Mouse (Mus musculus) heart, embryonic 11.5 days (tissue): ENCODE data around the gene Naif1. TPM values are rescaled to one million over a fixed set of nuclear protein-coding genes. Genes with fewer than 3 reads are reported as not detected.

ENCODE experiments used
- ATAC-seq: fragments of 200-750 bp; cut with Nextera tagmentation; replicated peaks from 2 replicates; pipeline ENCODE4 v1.8.0; 2017; ENCODE audit warnings: moderate library complexity; ENCODE audit not compliant: insufficient number of reproducible peaks, low FRiP score, low TSS enrichment
- H3K27ac ChIP-seq: fragments of 300-500 bp; sonication (generic); 2 replicates; pipeline ENCODE4 v1.5.1; 2014; ENCODE audit warnings: mild to moderate bottlenecking, low read depth, low read length
- H3K27me3 ChIP-seq: fragments of 300-500 bp; sonication (generic); 2 replicates; pipeline ENCODE4 v1.6.1; 2014; ENCODE audit warnings: mild to moderate bottlenecking, low read length, mixed read lengths; ENCODE audit not compliant: control insufficient read depth, insufficient read depth
- H3K36me3 ChIP-seq: fragments of 300-500 bp; sonication (generic); 2 replicates; pipeline ENCODE4 v1.6.1; 2014; ENCODE audit warnings: mild to moderate bottlenecking, low read length, moderate library complexity, mixed read lengths; ENCODE audit not compliant: control insufficient read depth, insufficient read depth
- H3K4me1 ChIP-seq: fragments of 300-500 bp; sonication (generic); 2 replicates; pipeline ENCODE4 v1.6.1; 2014; ENCODE audit warnings: low read length; ENCODE audit not compliant: control insufficient read depth, insufficient read depth
- H3K4me2 ChIP-seq: fragments of 300-500 bp; sonication (generic); 2 replicates; pipeline ENCODE4 v1.6.1; 2014; ENCODE audit warnings: mild to moderate bottlenecking, moderate library complexity
- H3K4me3 ChIP-seq: fragments of 300-500 bp; sonication (generic); 2 replicates; pipeline ENCODE4 v1.5.1; 2014; ENCODE audit warnings: low read depth, low read length
- H3K9ac ChIP-seq: fragments of 300-500 bp; sonication (generic); 2 replicates; pipeline ENCODE4 v1.6.1; 2014; ENCODE audit warnings: mild to moderate bottlenecking, low read depth, low read length, moderate library complexity
- H3K9me3 ChIP-seq: fragments of 300-500 bp; sonication (generic); replicated peaks from 2 replicates; pipeline ENCODE4 v1.6.1; 2016; ENCODE audit warnings: low read length; ENCODE audit not compliant: control insufficient read depth
- WGBS: fragments of 180-500 bp; shearing (Covaris S2); extraction: QIAGEN DNeasy Blood & Tissue Kit; methylation state at CpG from one replicate; pipeline ENCODE4 v1.1.7; 2014; ENCODE audit not compliant: insufficient replicate concordance; 5-methylcytosine and 5-hydroxymethylcytosine counted together
- polyA plus RNA-seq: library from polyadenylated mRNA; unstranded; fragments of >200 nt; fragmentation: Nextera tagmentation; extraction: Ambion mirVana; gene quantifications from 2 replicates; pipeline ENCODE4 v1.2.1, GENCODE M21; 2014

Gene Naif1
- polyA plus RNA-seq, 1 experiment from 2014 or later = 5.1 TPM

DNA sequence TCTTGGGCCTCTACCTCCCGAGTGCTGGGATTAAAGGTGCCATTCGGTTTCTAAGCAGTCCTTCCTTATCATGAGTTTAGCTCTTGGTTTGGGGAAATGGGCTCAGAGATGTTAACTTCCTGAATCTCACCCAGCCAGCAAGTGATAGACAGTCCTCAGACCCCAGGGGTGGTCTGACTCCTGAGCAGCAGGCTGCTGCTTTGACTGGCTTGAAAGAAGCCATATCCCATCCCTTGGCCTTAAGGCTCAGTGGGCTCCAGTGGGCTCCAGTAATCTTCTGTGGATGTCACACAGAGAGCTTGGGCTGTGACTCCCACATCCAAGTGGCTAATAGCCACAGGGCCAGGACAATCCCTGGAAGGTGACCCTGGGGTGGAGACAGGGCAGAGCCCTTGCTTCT, 44.3 kb downstream of the Naif1 start:
- Histone ChIP-seq H3K27me3 (no peaks in the 10 kb centered on the region), H3K36me3 (no peaks in the 10 kb centered on the region), H3K9ac (no peak overlapping the region), H3K4me3 (no peak overlapping the region), H3K4me2 (no peak overlapping the region), H3K9me3 (0 out of 2 replicates have a peak, but pooled peaks cover 4% of the 10 kb centered on the region), H3K27ac (no peak overlapping the region), H3K4me1 (0 out of 2 replicates have a peak, but pooled peaks cover 3% of the 10 kb centered on the region)
- no peak for ATAC-seq
- 50% methylated on average over 2 of the region's 2 CpGs for WGBS

GRCm38 (mm10) chr2:32495185-32495726, 45.0 kb downstream of the Naif1 start:
- Histone ChIP-seq H3K4me1 (0 out of 2 replicates have a peak, but pooled peaks cover 3% of the 10 kb centered on the region), H3K4me3 (no peak overlapping the region), H3K9me3 (0 out of 2 replicates have a peak, but pooled peaks cover 4% of the 10 kb centered on the region), H3K27ac (no peak overlapping the region), H3K36me3 (no peaks in the 10 kb centered on the region), H3K4me2 (0 out of 2 replicates have a peak overlapping the region, but pooled peaks have one; percentile 14), H3K9ac (no peak overlapping the region), H3K27me3 (no peaks in the 10 kb centered on the region)
- WGBS = 67% methylated on average over 20 of the region's 20 CpGs
- no peak for ATAC-seq

DNA sequence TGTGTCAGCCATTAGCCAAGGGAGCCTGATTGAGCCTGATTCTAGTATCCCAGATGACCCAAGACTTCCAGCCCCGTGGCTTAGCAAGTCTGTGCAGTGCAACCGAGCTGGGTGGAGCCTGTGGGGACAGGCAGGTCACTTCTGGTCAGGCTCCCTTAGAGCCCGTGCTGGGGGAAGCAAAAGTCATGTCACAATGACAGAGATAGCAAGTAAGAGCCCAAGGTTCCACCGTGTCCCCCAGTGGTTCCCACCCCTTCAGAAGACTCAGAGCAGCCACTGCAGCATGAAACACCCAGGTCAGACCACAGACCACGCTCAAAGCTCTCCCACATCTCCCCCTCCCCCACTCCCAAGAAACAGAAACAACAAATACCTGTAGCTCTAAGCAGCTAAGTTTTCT, 45.9 kb downstream of the Naif1 start:
- no peak overlapping the region for H3K9ac ChIP-seq
- no peaks in the 10 kb centered on the region for H3K36me3 ChIP-seq
- no peak overlapping the region for H3K4me2 ChIP-seq
- 0 out of 2 replicates have a peak, but pooled peaks cover 4% of the 10 kb centered on the region for H3K9me3 ChIP-seq
- H3K4me3 ChIP-seq = no peak overlapping the region
- no peaks in the 10 kb centered on the region for H3K27me3 ChIP-seq
- no peak for ATAC-seq
- H3K27ac ChIP-seq = no peak overlapping the region
- 43% methylated on average over 5 of the region's 5 CpGs for WGBS
- 0 out of 2 replicates have a peak, but pooled peaks cover 3% of the 10 kb centered on the region for H3K4me1 ChIP-seq

- Histone ChIP-seq H3K27me3 (no peaks in the 10 kb centered on the region), H3K27ac (no peak overlapping the region), H3K4me1 (0 out of 2 replicates have a peak, but pooled peaks cover 3% of the 10 kb centered on the region), H3K4me2 (no peak overlapping the region), H3K9ac (no peak overlapping the region), H3K9me3 (0 out of 2 replicates have a peak, but pooled peaks cover 4% of the 10 kb centered on the region), H3K4me3 (no peak overlapping the region), H3K36me3 (no peaks in the 10 kb centered on the region)
- no peak for ATAC-seq
- 77% methylated on average over 4 of the region's 4 CpGs for WGBS
Measured at GRCm38 (mm10) chr2:32499365-32499764, 49.1 kb downstream of the Naif1 start.

DNA sequence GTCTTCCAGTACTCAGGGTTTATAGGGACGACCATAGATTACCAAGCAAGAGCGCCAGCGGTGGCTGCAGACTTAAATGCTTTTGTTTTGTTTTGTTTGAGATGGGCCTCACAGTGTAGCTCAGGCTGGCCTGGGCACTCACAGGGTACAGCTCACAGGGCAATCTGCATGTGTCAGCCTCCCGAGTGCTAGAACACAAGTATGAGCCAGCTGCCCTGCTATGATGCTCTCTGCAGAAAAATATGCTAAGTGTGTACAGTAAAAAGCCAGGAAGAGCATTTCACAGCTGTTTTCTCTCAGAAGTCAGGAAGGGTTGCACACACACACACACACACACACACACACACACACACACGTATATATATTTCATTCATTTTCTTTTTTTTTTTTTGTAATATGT, 50.2 kb downstream of the Naif1 start:
- Histone ChIP-seq H3K9me3 (0 out of 2 replicates have a peak, but pooled peaks cover 4% of the 10 kb centered on the region), H3K4me2 (no peak overlapping the region), H3K27me3 (no peaks in the 10 kb centered on the region), H3K4me3 (no peak overlapping the region), H3K4me1 (no peaks in the 10 kb centered on the region), H3K9ac (no peak overlapping the region), H3K36me3 (no peaks in the 10 kb centered on the region), H3K27ac (no peak overlapping the region)
- no peak for ATAC-seq
- WGBS = 82% methylated on average over 5 of the region's 5 CpGs

DNA sequence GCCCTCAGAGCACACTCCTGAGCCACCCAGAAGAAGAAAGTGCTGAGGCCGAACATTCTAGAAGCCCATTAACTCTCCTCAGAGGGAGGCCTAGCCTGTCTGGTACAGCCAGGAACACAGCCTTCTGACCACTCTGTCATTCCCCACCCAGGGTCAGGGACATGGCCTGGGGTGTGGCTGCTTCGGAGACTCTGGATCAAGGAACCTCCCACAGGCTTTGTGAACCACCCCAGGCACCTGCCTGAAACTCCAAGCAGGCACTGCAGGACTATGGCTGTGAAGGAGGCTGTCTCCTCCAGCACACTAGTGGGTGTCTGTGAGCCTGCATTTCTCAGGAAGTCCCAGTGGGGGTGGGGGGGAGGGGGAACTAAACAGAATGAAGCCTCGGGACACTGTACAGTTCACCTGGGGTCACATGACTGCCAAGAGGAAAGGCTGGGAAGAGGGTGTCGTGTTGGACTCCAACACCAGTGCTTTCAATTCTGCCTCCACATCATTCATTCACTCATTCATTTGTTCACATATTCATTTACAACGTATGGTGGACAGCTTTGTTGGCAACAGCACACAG, 51.6 kb downstream of the Naif1 start:
- WGBS = 63% methylated on average over 5 of the region's 5 CpGs
- H3K9me3 ChIP-seq = 0 out of 2 replicates have a peak, but pooled peaks cover 4% of the 10 kb centered on the region
- H3K27me3 ChIP-seq = no peaks in the 10 kb centered on the region
- H3K4me3 ChIP-seq = no peak overlapping the region
- no peaks in the 10 kb centered on the region for H3K36me3 ChIP-seq
- no peak for ATAC-seq
- H3K4me2 ChIP-seq = no peak overlapping the region
- no peak overlapping the region for H3K9ac ChIP-seq
- H3K27ac ChIP-seq = no peak overlapping the region
- no peaks in the 10 kb centered on the region for H3K4me1 ChIP-seq

DNA sequence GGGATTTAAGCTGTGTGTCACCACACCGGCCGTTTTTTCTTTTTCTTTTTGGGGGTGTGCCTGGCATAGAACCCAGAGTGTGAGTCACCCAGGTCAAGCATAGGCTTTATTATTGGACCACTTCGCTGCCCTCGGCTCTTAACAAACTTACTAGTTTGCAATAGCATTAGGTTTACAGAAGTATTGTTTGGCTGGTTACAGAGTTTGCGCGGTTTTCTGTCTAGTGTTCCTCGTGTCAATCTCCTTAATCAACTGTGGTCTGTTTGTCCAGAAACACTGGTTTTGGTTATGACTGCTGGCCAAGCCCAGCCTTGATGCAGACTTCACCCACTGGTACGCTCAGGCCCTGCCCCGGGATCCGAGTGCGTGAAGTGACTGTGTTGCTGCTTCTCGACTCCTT, 52.6 kb downstream of the Naif1 start:
- Histone ChIP-seq H3K27ac (no peak overlapping the region), H3K4me1 (no peaks in the 10 kb centered on the region), H3K36me3 (no peaks in the 10 kb centered on the region), H3K27me3 (no peaks in the 10 kb centered on the region), H3K4me3 (no peak overlapping the region), H3K9me3 (0 out of 2 replicates have a peak, but pooled peaks cover 4% of the 10 kb centered on the region), H3K4me2 (no peak overlapping the region), H3K9ac (no peak overlapping the region)
- no peak for ATAC-seq
- 86% methylated on average over 12 of the region's 12 CpGs for WGBS

- no peak overlapping the region for H3K27ac ChIP-seq
- H3K9ac ChIP-seq = no peak overlapping the region
- H3K4me2 ChIP-seq = no peak overlapping the region
- 0 out of 2 replicates have a peak, but pooled peaks cover 2% of the 10 kb centered on the region for H3K9me3 ChIP-seq
- no peak overlapping the region for H3K4me3 ChIP-seq
- 50% methylated on average over 3 of the region's 3 CpGs for WGBS
- no peaks in the 10 kb centered on the region for H3K4me1 ChIP-seq
- H3K36me3 ChIP-seq = no peaks in the 10 kb centered on the region
- ATAC-seq = no peak
- H3K27me3 ChIP-seq = no peaks in the 10 kb centered on the region
Measured at GRCm38 (mm10) chr2:32503588-32503987, 53.3 kb downstream of the Naif1 start.

GRCm38 (mm10) chr2:32505536-32505935, 55.3 kb downstream of the Naif1 start:
- Histone ChIP-seq H3K4me3 (no peak overlapping the region), H3K36me3 (no peaks in the 10 kb centered on the region), H3K27me3 (no peaks in the 10 kb centered on the region), H3K9me3 (no peaks in the 10 kb centered on the region), H3K4me2 (no peak overlapping the region), H3K9ac (no peak overlapping the region), H3K27ac (no peak overlapping the region), H3K4me1 (peaks cover 5% of the 10 kb centered on the region; the same call in 1 of the 2 replicates)
- no peak for ATAC-seq
- 93% methylated on average over 2 of the region's 2 CpGs for WGBS
